Mouse (Mus musculus): ENCODE results near the gene Rad51b.

The Rad51b gene

DNA sequence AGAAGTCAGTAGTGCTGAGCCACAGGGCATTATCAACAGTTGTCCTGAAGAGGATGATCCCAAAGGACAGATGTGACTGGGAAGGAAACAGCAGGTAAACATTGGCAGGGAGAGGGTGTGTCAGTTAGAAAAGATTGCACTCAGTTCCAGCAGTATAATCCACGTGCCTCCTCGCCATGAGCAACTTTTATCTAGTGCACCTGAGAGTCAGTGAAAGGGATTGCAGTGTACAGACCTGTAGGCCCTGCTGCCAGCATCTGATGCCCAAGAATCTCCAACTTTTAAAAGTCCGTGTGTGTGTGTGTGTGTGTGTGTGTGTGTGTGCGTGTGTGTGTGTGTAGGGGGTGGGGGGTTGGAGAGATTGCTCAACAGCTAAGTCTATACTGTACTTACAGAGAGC, 195.5 kb downstream of the Rad51b start:
- DNase-seq (ENCODE audit: low spot score): no peak

DNA sequence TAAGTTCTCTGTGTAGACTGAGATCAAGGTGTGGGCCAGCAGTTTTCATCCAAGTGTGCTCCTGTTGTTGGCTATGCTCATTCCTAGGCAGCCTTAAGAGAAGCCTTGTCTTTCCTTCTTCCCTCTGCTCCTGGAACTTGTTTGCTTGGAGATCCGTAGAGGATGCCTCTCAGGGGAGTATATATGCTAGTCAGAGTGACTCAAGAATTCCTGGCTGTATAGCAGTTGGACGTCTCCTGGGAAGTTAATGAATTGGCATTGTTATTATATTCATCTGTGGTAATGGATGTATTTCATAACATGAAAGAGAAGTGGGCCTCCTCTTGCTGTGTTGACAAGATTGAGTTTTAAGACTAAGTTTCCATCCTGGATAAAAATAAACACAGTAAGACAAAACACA, 196.4 kb downstream of the Rad51b start:
- no peak for DNase-seq (ENCODE audit: low spot score)

DNA sequence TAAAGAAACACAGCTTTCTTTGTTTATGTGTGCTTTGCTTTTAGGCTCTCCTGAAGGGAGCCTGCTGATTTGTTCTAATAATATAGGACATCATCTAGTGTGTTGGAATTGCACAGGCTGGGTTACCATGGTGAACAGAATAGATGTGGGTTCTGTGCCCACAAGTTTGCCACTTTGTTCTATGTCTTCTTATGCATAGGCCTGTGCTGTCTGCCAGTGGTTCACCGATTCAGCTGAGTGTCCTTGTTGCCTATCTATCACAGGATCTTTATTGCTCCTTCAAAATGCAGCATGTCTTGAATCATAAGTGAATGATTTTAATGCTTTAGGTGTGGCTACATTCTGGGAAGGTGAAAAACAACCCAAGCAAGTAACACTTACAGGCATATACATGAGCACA, 201.2 kb downstream of the Rad51b start:
- DNase-seq (ENCODE audit: low spot score): no peak

DNA sequence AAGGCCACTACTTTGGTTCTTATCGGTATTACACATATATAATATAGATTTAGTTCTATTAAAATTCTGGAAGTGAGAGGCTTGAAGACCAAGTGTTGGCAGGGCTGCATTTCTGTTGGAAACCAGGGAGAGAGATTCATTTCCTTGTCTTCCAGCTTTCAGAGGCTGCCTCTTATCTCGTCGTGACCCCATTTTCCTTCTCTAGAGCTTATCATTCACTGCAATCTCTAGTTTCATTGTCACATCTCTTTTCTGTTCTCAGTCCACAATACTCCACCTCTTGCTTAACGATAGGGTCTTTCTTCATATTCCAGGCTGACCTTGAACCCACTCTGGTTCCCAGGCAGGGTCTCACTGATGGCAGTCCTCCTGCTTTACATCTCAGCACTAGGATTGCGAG, 202.7 kb downstream of the Rad51b start:
- DNase-seq (ENCODE audit: low spot score): no peak

DNA sequence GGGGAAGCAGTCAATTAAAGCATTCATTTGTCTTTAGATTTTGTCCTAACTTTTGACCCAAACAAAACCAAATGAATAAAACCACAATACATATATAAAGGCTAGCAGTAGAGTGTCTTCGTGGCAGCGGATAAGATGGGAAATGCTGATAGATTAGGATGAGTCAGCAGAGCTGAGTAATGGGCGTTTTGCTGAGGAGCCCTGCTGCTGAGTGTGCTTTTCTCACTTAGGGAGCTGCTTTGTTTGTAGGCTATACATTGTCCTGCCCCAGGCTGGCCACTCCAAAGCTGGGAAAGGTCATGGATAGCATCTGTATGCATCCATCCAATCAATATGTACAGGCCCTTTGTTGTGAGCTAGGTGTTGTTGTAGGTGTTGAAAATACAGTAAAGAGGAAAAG, 204.8 kb downstream of the Rad51b start:
- DNase-seq (ENCODE audit: low spot score): no peak

DNA sequence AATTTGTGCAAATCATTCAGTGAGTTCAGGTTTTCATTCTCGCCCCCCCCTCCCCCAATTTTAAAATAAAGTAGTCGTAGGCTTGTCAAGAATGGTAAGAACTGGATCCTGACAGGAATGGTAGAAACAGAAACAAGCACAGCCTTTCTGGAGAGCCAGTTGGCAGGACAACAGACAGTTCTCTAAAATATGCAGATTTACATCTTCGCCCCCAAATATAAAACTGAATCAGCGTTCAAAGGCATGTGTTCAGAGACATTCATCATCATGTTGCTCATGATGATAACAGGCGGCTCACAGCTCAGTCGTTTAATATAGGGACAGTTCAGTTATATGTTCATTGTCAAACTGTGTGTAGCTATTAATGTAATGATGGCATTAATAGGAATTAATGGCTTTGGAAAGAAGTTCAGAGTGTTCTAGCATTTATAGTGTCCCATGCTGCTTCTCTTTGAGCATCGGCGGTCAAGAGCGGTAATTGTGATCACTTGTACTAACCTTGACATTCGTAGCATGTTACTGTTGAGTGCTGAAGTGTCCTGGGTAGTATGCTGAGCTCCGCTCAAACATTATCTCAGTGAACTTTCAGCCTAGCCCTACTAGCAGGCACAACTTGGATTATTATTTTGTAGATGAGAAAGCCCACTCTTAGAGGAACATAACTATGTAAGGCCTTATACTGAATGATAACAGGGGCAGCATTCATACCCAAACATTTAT, 205.9 kb downstream of the Rad51b start:
- DNase-seq (ENCODE audit: low spot score): no peak

DNA sequence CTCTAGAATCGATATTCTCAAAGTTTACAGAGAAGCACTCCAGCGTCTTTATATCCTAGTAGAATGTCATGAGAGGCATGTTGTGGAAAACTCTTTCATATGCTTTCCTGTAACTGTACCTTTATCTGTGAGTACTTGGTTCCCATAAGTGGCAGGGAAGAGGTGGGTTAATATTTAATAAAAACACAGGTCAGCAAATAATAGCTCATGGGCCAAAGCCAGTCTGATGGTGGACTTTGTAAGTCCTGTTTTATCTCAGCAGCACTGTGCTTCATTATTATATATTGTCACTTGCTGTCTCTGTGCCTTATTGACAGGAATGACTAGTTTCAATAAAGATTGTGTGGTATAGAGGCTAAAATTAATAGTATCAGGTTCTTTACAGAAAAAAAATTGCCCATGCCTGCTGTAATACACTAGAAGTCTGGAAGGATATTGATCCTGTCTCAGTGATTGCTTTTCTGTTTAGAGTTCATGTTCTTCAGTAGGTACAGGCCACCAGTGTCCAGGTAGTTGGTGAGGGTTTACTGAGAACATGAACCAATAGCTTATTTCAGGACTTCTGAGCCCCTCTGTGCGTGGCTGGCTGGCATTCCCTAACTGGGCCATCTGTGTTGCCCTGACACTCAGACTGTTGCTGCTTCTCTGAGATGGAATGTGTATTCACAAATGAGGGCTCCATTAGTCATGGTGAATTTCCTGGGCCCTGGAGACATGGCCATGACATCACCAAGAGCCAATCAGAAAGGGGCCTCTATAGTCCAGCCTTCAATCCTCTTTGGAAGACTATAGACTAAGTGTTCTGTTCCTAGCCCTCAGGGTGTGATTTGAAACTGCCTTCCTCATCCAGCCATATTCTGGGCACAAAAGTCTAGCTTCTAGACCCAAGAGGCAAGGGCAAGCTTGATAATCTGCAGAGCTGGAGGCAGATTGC, 206.8 kb downstream of the Rad51b start:
- no peak for DNase-seq (ENCODE audit: low spot score)

DNA sequence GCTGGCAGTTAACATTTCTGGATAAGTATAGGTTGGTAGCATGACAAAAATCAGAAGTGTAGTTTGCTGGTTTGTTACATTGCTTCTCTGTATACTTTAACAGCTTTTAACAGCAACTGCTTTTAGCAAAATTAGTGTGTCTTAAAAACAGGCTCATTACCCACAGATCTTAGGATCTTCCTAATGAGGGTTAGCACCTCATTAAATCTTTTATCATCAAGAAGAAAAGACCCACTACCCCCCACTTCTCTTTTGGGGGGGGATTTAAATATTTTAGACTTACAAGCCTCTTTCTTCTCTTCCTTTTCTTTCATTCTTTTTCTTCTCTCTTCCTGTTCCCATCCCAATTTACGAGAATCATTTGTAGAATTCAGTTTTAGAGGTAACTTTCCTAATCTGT, 207.6 kb downstream of the Rad51b start:
- DNase-seq (ENCODE audit: low spot score): no peak

DNA sequence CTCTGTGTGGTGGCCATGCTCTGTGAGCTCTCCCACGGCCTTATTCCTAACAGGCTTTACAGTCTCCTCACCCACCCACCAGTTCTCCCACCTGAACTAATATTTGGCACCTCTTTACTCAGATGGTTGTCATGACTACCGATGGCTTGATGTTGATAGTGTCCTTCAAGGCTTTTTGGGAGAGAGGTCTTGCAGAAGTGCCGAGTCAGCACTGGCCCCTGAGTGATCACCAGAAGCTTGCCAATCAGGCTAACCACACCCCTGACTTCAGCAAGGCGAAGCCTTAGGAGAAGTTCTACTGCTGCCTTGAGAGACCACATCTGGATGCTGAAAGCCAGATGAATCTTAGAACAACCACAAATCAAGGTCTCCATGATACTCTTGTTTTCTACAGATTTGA, 209.3 kb downstream of the Rad51b start:
- no peak for DNase-seq (ENCODE audit: low spot score)

DNA sequence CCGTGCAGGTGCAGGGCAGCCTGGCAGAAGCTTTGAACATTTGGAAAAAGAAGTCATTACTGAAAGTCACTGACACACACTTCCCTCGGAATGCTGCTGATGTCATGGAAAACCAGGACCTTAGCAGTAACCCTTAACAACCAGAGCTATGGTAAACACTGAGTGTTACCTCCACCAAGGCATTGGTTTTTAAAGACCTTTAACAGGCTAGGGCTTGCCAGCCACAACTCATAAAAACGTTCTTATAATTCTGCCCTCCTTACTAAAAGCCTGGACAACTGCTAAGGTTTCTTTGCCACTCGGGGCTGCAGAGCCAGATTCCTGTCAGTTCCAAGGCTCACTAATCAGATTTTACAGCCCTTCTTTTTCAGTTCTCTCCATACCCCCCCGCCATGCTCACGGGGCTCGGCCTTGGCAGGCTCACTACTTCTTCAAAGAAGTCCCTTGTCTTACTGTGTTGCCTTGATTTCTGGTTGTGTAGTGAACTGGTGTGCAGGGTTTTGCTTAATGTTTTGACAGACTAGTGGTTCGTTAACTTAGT, 210.1 kb downstream of the Rad51b start:
- DNase-seq (ENCODE audit: low spot score): no peak

DNA sequence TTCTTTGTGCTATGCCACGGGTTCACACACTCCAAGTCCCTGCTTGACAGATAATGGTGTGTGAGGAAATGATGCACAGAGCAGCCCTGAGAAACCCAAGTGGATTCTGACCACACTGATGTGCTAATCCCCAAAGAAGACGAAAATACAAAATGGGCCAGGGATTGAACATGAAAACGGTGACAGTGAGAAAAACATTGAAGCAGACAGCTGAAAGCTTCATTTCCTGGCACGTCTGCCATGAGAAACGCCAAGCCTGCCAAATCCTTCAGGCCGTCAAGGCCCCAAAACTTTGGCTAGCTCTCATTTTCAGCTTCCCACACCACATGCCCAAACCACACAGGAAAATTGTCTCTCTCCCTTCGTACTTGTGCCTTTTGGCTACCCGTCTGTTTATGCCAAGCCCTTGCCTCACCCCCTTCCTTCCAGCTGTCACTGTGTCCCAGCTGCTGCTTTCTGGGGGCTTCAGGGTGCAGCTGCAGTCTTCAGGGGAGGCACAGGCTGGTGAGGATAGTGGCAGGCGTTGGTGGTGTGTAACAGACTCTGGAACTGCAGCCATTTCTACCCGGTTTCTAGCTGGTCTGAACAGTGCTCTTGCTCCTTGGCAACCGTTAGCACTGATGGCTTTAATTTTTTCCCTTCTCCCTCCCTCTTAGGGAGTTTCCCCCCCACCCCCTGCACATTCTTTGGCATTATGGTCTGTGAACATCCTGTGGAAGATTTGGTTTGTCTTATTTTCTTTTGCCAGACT, 214.5 kb downstream of the Rad51b start:
- DNase-seq (ENCODE audit: low spot score): no peak

DNA sequence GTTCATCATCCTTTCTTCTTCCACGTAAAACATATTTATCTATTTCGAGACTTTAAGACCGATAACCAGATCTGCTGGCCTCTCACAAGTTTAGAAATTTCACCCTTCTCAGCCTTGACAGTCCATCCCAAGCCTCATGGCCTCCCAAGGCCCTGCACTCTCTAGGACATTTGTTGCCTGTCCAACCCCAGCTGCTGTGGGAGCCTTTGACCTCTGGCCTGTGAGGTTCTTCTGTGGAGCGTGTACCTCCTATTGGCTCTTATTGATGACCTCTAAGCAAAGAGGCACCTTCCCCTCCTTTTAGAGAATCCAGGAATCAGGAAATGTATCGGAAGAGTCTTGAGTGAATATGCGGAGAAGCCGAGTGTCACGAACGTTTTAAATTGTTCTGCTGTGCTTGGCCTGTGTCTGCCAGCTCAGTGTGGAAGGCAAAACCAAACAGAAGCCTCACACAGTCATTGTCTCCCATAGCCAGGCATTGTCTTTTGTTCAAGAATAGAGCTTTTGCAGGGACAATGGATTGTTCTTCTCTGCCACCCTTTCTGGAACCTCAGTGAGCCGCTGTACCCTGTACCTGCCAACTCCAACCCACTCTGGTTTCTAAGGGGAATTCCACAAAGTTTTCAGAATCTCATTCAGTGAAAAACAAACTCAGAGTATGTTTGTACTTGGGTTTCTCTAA, 215.3 kb downstream of the Rad51b start:
- DNase-seq (ENCODE audit: low spot score): no peak

DNA sequence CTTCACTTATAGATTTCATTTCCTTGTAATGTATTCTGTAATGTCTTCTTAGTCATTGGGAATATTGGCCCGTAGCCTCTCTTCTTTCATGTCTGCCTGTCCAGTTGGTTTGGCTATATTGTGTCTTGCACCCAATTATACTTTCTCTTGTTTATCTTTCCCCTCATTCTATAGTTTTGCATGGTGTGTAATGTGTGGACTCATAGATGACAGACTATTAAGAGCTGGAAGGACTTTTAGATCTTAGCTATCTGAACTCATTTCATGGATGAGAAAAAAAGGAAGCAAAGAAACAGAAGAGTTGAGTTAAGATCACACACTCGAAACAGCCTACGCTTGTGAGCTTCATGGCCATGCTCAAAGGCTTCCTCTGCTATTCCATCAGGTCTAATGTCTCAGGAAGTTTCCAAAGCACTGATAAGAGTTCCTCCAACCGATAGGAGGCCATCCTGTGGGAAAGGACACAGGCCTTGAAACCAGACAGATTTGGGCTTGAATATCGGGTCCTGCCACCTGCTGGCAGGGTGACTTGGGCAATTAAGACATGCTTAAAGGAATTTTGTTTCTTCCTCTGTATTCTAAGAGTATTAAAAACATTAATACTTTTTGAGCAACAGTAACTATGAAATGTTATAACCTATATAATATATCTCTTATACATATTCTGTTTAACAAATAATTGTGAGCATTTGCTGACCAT, 216.1 kb downstream of the Rad51b start:
- no peak for DNase-seq (ENCODE audit: low spot score)

DNA sequence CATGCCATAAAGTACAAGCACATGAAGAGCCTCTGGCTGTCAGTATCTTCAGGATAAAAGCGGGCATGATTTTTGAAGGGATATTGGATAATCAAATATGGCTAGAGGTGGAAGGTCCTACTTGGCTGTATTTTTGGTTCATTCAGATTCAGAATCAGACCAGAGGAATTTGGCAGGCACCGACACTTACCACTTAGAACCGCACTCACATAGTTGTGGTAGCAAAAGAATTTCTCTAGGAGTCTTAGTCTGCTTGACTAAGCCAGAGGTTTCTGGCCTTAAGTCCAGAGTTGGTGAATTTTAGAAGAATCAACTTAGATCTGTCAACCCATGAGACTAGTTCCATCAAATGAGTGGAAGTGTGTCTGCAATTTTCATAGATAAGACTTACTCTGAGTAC, 217.6 kb downstream of the Rad51b start:
- DNase-seq (ENCODE audit: low spot score): no peak

DNA sequence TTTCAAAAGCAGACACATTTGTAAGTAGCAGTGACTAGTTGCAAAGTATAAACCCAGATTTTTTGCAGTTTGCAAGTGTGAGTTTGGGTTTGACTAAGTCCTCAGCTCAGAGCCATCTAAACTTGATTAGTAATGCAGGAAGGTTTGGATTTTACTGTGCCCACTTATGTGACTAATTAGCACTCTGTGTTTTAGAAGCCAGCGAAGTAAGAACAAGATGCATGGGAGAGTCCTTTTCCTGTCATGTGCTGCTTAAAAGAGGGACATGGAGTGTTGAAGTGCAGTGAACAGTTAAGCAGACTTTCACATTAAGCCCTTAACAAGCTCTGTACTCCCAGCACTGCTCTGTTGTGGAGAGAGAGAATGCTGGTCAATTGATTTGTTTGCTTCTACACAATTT, 225.3 kb downstream of the Rad51b start:
- DNase-seq (ENCODE audit: low spot score): no peak

DNA sequence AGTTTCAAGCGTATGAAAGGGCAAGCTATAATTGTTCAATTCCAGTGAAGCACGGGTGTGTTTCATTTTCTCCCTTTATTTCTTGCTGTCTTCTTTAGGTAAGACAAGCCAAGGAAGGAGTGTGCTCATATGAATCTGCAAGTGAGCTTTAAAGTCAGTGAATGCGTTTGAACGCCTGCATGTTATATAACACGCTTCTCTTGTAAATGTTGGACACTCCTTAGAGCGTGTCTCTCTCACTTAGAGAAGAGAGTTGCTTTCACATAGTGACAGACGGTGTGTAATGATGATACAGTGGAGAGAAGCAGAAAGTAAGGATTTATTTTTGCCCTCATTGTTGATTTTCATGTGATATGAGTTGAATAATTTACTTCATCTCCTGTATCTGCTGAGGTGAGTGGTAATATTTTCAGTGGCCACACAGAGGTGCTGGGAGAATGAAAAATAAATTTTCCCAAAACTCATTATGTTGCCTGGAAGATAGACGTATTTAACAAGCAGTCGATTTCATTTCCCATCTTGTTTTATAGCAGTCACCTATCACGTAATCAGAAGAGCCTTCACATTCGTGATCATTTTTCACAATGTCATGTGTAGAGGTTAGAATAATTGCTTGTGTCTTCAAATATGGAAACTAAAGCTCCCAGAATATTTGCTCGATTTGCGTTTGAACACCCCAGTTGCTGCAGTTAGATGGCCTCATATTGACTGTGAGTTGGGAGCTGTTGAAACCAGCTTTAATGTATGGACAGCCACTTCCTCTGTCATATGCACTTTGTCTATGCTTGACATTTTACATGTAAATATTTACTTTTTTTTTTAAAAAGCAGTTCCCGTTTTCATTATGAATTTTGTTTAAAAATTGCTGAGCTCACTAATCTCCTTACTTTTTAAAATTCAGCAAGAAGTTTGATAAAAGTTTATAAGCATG, 228.1 kb downstream of the Rad51b start:
- DNase-seq (ENCODE audit: low spot score): no peak

DNA sequence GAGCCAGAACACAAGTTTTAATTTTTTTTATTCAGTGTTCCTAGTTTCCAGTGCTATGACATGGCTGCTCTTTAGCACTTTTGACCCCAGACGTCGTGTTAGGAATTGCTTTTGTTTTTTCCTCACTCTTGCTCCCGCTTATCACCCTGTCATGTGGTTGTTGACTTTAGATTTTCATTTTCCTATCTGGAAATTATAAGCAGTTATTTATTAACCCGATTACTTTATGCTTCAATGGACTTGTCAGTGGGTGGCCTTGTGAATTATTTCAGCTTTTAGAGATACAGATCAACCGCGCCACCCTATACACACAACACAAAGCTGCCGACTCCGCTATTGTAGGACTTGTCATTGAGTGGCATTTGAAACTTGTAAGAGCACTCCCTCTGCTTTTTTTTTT, 228.8 kb downstream of the Rad51b start:
- DNase-seq (ENCODE audit: low spot score): no peak

DNA sequence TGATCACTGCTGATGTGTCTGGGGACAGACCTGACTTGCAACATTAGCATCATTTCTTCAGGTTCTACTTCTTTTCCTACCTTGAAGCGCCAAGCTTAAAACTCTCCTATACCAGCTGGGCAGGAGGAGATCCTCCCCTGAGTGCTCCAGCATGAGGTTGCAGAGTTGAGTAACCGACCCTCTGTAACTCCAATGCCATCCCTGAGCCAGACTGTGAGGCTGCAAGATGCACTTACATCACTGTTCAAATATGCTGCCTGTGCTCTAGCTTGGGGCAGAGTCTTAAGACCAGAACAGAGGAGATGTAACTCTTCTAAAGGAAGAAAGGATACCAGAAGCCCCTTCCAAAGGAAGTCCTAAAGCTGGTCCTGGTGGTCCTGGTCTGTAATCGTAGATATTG, 230.1 kb downstream of the Rad51b start:
- no peak for DNase-seq (ENCODE audit: low spot score)

DNA sequence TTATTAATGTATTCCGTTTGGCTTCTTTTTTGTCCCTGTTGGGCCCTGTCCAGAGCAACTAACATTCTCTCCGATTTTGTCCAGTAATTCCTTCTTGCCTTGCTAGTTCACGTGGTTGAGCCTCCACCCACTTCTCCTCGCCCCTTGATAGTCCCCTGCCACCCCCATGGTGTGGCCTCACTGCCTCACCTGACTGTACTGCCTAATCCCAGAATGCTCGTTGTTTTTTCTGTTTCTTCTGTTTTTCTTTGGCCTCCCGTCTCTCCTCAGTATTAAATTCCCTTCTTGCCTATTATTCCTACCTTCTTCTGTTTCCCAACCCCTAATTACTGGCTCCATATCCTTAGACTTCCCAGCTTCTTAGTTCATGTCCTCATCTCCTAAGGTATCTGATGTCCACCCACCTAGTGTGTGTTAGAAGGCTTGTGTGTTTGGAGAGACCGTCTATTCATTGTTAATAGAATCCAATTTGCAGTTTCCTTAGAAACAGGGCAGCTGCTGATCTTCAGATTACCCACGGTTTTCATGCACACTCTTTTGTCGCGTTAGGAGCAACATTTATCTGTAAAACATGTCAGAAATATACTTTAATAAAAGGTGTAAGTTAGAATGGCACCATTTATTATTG, 233.3 kb downstream of the Rad51b start:
- no peak for DNase-seq (ENCODE audit: low spot score)
